Mouse (Mus musculus): Measurements from ENCODE around the gene Hlcs. TPM values are rescaled to one million over a fixed set of nuclear protein-coding genes. Genes with fewer than 3 reads are reported as not detected.

The Hlcs gene
- polyA plus RNA-seq, 1 experiment from 2014 or later = 8.4 TPM

GRCm38 (mm10) chr16:94079856-94080555 is 233.4 kb downstream of the Hlcs start:
- Histone ChIP-seq H3K27ac (replicated peaks; ENCODE audit: low read depth, low read length) (no peak overlapping the region), H3K9me3 (ENCODE audit: control insufficient read depth, low read length) (no peaks in the 10 kb centered on the region), H3K4me2 (ENCODE audit: low read depth, severe bottlenecking) (no peak overlapping the region), H3K4me3 (ENCODE audit: low read depth, low read length) (no peak overlapping the region), H3K36me3 (ENCODE audit: control insufficient read depth, insufficient read depth, low read length) (no peaks in the 10 kb centered on the region), H3K9ac (ENCODE audit: low read length) (no peak overlapping the region), H3K4me1 (ENCODE audit: control insufficient read depth, insufficient read depth, low read length) (peaks cover 7% of the 10 kb centered on the region), H3K27me3 (ENCODE audit: control insufficient read depth, insufficient read depth, low read length) (peaks cover 95% of the 10 kb centered on the region)
- no peak for ATAC-seq (ENCODE audit: insufficient number of reproducible peaks, low FRiP score, low TSS enrichment, low read depth)
- WGBS = under 1% methylated on average over 13 of the region's 13 CpGs
- DNase-seq (ENCODE audit: low spot score) = peak; percentile 48

- DNase-seq (ENCODE audit: low spot score) = peak; percentile 66
- ATAC-seq (ENCODE audit: insufficient number of reproducible peaks, low FRiP score, low TSS enrichment, low read depth) = no peak
- peak overlapping the region; percentile 8; the same call in 1 of the 2 replicates for H3K4me2 ChIP-seq (ENCODE audit: low read depth, severe bottlenecking)
- H3K27me3 ChIP-seq (ENCODE audit: control insufficient read depth, insufficient read depth, low read length) = peaks cover 89% of the 10 kb centered on the region
- H3K4me1 ChIP-seq (ENCODE audit: control insufficient read depth, insufficient read depth, low read length) = peaks cover 3% of the 10 kb centered on the region; the same call in 1 of the 2 replicates
- no peaks in the 10 kb centered on the region for H3K36me3 ChIP-seq (ENCODE audit: control insufficient read depth, insufficient read depth, low read length)
- H3K9ac ChIP-seq (ENCODE audit: low read length) = no peak overlapping the region
- no peak overlapping the region for H3K27ac ChIP-seq (replicated peaks; ENCODE audit: low read depth, low read length)
- under 1% methylated on average over 47 of the region's 47 CpGs for WGBS
- no peak overlapping the region for H3K4me3 ChIP-seq (ENCODE audit: low read depth, low read length)
- H3K9me3 ChIP-seq (ENCODE audit: control insufficient read depth, low read length) = no peaks in the 10 kb centered on the region
Observed at GRCm38 (mm10) chr16:94079075-94079855, 234.1 kb downstream of the Hlcs start.

Small RNA genes within 50 kb of the gene (microRNA-seq; reads per million reads assigned to microRNA genes)
- gene Gm23062 = not detected

Other genes with a start within 250 kb of the Hlcs start
- 2.6 and 2.7 TPM in 2 replicates for gene Sim2, start 228.6 kb downstream of the Hlcs start, polyA plus RNA-seq (2014; fragmentation: Nextera tagmentation; extraction: Ambion mirVana)
- gene Ripply3, start 14.8 kb upstream of the Hlcs start, polyA plus RNA-seq (2014; fragmentation: Nextera tagmentation; extraction: Ambion mirVana) = 3.9 and 4.3 TPM in 2 replicates
- gene Ttc3, start 57.0 kb upstream of the Hlcs start, polyA plus RNA-seq (2014; fragmentation: Nextera tagmentation; extraction: Ambion mirVana) = 328 and 349 TPM in 2 replicates
- gene Pigp, start 58.3 kb upstream of the Hlcs start, polyA plus RNA-seq (2014; fragmentation: Nextera tagmentation; extraction: Ambion mirVana) = 70.0 and 74.2 TPM in 2 replicates
- gene Vps26c, start 213.3 kb upstream of the Hlcs start, polyA plus RNA-seq (2014; fragmentation: Nextera tagmentation; extraction: Ambion mirVana) = 49.3 and 51.7 TPM in 2 replicates